Mouse (Mus musculus): ENCODE measurements around the gene Igsf23. TPM values are rescaled to one million over a fixed set of nuclear protein-coding genes. Genes with fewer than 3 reads are reported as not detected.
"Not testable (repeated sequence)": the region's sequence is repeated elsewhere in the genome, so short reads cannot be mapped to it uniquely, and the experiment has no call there.

Igsf23 gene
- 0.14 and 0.48 TPM in 2 replicates for polyA plus RNA-seq (2014; fragmentation: Nextera tagmentation; extraction: Ambion mirVana)

DNA sequence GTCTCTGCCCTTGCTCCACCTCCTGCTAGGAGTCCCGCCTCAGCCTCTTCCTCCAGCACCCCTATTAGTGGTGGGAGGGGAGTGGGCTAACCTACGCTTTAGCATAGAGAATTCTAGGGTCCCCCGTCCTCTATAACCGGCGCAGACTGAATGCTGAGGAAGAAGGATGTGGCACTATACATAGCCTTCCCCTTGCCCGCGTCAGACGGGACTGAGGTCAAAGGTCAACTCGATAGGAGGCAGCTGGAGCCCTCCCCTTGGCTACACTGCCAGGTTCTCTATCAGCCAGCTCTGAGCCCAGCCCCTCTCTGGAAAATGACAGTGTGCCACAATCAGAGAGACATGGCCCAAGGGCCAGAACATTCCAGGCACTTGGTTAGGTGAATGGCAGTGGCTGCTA, at the start of gene Igsf23:
Igsf23 (minus strand) TSS at position 168 of the 400 bp plus-strand sequence.
- Histone ChIP-seq H3K4me1 (ENCODE audit: control insufficient read depth, insufficient read depth, low read length) (no peaks in the 10 kb centered on the region), H3K9me3 (ENCODE audit: control insufficient read depth, low read length) (no peaks in the 10 kb centered on the region), H3K36me3 (ENCODE audit: control insufficient read depth, insufficient read depth, low read length) (no peaks in the 10 kb centered on the region), H3K4me2 (ENCODE audit: low read depth, severe bottlenecking) (no peak within 1 kb of the TSS), H3K4me3 (ENCODE audit: low read depth, low read length) (no peak within 1 kb of the TSS), H3K27ac (replicated peaks; ENCODE audit: low read depth, low read length) (no peak within 1 kb of the TSS), H3K27me3 (ENCODE audit: control insufficient read depth, insufficient read depth, low read length) (no peaks in the 10 kb centered on the region), H3K9ac (ENCODE audit: low read length) (no peak within 1 kb of the TSS)
- DNase-seq (ENCODE audit: low spot score) = no peak
- 54% methylated on average over 9 of the region's 9 CpGs for WGBS
- no peak for ATAC-seq (ENCODE audit: insufficient number of reproducible peaks, low FRiP score, low TSS enrichment, low read depth)

DNA sequence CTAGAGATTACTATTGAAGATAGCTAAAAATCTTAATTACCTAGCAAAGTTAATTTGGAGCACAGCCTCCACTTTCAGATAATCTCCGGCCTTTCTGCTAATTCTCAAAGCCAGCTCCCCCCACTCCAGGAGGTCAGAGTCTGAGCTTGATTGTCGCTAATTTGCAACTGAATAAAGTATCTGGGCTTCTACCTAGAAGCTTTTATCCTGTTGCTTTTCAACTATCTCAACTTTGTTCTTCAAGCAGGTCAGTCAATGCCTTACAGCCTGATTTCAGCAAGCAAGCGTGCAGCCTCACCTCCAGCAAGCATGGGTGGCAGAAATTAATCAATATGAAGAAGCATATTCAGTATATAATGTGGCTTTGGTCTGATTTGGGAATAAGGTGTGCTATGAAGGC, 46.2 kb upstream of the Igsf23 start:
- not testable (repeated sequence) for H3K4me1 ChIP-seq (ENCODE audit: control insufficient read depth, insufficient read depth, low read length); H3K27me3 ChIP-seq (ENCODE audit: control insufficient read depth, insufficient read depth, low read length)

DNA sequence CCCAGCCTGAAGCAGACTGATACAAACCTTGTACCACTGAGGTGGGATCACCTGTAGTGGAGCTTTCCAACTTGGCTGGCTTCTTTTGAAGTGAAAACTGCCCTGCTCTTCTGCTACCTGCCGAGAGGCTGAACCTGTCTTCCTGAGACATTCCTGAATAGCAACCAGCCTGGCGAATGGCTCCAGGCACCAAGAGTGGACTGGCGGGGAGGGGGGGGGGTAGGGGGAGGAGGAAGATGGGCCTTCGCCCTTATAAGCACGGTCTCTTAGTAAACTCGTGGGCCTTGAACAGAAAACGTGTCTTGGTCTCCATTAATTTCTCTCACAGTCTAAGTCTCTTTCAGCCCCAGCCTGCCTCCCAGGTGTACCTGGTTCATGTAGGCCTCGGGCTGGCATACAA, 40.6 kb upstream of the Igsf23 start, which contains the start of gene Nlrp9b:
Nlrp9b (plus strand) TSS at position 301 of the 400 bp plus-strand sequence.
- not testable (repeated sequence) for H3K27me3 ChIP-seq (ENCODE audit: control insufficient read depth, insufficient read depth, low read length); H3K36me3 ChIP-seq (ENCODE audit: control insufficient read depth, insufficient read depth, low read length); H3K4me3 ChIP-seq (ENCODE audit: low read depth, low read length); H3K4me2 ChIP-seq (ENCODE audit: low read depth, severe bottlenecking); H3K9ac ChIP-seq (ENCODE audit: low read length); ATAC-seq (ENCODE audit: insufficient number of reproducible peaks, low FRiP score, low TSS enrichment, low read depth); DNase-seq (ENCODE audit: low spot score); H3K9me3 ChIP-seq (ENCODE audit: control insufficient read depth, low read length); H3K4me1 ChIP-seq (ENCODE audit: control insufficient read depth, insufficient read depth, low read length); H3K27ac ChIP-seq (replicated peaks; ENCODE audit: low read depth, low read length)
- 59% methylated on average over 8 of the region's 8 CpGs for WGBS

More for the DNA sequence above, 46.2 kb upstream of the Igsf23 start:
- not testable (repeated sequence) for H3K4me3 ChIP-seq (ENCODE audit: low read depth, low read length); H3K27ac ChIP-seq (replicated peaks; ENCODE audit: low read depth, low read length); H3K36me3 ChIP-seq (ENCODE audit: control insufficient read depth, insufficient read depth, low read length); H3K9me3 ChIP-seq (ENCODE audit: control insufficient read depth, low read length); DNase-seq (ENCODE audit: low spot score); H3K9ac ChIP-seq (ENCODE audit: low read length); H3K4me2 ChIP-seq (ENCODE audit: low read depth, severe bottlenecking); ATAC-seq (ENCODE audit: insufficient number of reproducible peaks, low FRiP score, low TSS enrichment, low read depth)
- WGBS = 70% methylated on average over 3 of the region's 3 CpGs

DNA sequence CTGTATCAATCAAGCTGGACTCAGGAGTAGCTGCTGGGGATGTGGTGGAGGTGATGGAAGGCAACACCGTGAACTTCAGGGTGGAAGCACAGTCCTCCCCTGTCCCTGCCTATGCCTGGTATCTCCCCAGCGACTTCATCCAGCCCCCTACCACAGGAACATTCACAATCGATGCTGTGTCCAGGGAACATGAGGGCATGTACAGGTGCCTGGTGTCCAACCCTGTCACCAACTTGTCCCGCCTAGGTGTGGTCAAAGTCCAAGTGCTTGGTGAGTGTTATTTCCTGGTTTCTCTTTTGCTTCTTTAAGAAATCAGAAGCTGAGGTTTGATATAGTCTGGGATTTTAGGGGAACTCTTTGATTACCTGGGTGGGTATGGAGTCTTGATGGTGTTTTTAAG, 21.0 kb upstream of the Igsf23 start:
- H3K27me3 ChIP-seq (ENCODE audit: control insufficient read depth, insufficient read depth, low read length) = no peaks in the 10 kb centered on the region
- 89% methylated on average over 4 of the region's 4 CpGs for WGBS
- H3K27ac ChIP-seq (replicated peaks; ENCODE audit: low read depth, low read length) = no peak overlapping the region
- H3K4me1 ChIP-seq (ENCODE audit: control insufficient read depth, insufficient read depth, low read length) = no peaks in the 10 kb centered on the region
- no peak overlapping the region for H3K4me2 ChIP-seq (ENCODE audit: low read depth, severe bottlenecking)
- H3K9ac ChIP-seq (ENCODE audit: low read length) = no peak overlapping the region
- H3K9me3 ChIP-seq (ENCODE audit: control insufficient read depth, low read length) = peaks cover 8% of the 10 kb centered on the region; the same call in 1 of the 2 replicates
- H3K36me3 ChIP-seq (ENCODE audit: control insufficient read depth, insufficient read depth, low read length) = no peaks in the 10 kb centered on the region
- no peak overlapping the region for H3K4me3 ChIP-seq (ENCODE audit: low read depth, low read length)
- no peak for ATAC-seq (ENCODE audit: insufficient number of reproducible peaks, low FRiP score, low TSS enrichment, low read depth)
- DNase-seq (ENCODE audit: low spot score) = no peak

DNA sequence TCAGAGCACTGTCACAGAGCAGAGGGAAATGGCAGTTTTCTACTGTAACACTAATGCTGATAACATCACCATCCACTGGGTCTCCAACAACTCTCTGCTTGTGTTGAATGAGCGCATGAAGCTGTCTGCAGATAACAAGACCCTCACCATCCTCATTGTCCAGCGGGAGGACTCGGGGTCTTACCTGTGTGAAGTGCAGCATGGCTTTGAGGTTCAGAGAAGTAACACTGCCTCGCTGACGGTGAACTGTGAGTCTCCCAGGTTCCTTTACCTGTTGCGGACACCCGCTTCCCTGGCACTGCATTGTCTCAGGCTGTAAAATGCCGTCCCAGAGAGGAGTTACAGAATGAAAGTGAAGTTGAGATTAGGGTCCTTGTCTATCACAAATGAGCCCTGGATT, 19.6 kb upstream of the Igsf23 start:
- H3K9me3 ChIP-seq (ENCODE audit: control insufficient read depth, low read length) = peaks cover 8% of the 10 kb centered on the region; the same call in 1 of the 2 replicates
- no peaks in the 10 kb centered on the region for H3K4me1 ChIP-seq (ENCODE audit: control insufficient read depth, insufficient read depth, low read length)
- WGBS = 92% methylated on average over 8 of the region's 8 CpGs
- ATAC-seq (ENCODE audit: insufficient number of reproducible peaks, low FRiP score, low TSS enrichment, low read depth) (no peak), DNase-seq (ENCODE audit: low spot score) (no peak)
- no peaks in the 10 kb centered on the region for H3K27me3 ChIP-seq (ENCODE audit: control insufficient read depth, insufficient read depth, low read length)
- H3K36me3 ChIP-seq (ENCODE audit: control insufficient read depth, insufficient read depth, low read length) = no peaks in the 10 kb centered on the region
- H3K4me3 ChIP-seq (ENCODE audit: low read depth, low read length) = no peak overlapping the region
- no peak overlapping the region for H3K9ac ChIP-seq (ENCODE audit: low read length)
- no peak overlapping the region for H3K4me2 ChIP-seq (ENCODE audit: low read depth, severe bottlenecking)
- no peak overlapping the region for H3K27ac ChIP-seq (replicated peaks; ENCODE audit: low read depth, low read length)

DNA sequence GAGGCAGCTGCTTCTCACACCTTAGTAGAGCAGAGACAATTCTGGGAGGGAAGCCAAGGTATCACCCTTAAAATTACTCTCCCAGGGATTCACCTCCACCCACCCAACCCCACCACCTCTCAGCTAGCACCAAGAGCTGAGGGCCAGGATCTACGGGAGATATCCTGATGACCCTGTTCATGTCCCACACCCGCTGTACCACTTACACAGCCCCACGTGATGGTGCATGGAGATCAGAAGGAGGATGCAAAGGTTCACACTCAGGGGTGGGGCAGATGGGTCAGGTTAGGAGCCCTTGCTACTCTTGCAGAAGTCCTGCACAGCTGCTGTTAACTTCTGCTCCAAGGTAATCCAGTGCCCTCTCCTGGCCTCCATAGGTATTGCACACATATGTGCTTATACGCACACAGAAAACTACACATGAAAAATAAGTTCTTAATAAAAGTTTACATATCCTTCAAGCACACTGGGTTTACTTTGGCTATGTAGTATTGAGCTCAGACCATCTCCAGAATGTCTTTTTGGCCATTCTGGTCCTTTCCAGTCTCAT, 19.1 kb upstream of the Igsf23 start:
- H3K4me1 ChIP-seq (ENCODE audit: control insufficient read depth, insufficient read depth, low read length) = no peaks in the 10 kb centered on the region
- no peak for DNase-seq (ENCODE audit: low spot score)
- no peak overlapping the region for H3K4me3 ChIP-seq (ENCODE audit: low read depth, low read length)
- H3K27me3 ChIP-seq (ENCODE audit: control insufficient read depth, insufficient read depth, low read length) = no peaks in the 10 kb centered on the region
- H3K27ac ChIP-seq (replicated peaks; ENCODE audit: low read depth, low read length) = no peak overlapping the region
- no peak overlapping the region for H3K4me2 ChIP-seq (ENCODE audit: low read depth, severe bottlenecking)
- no peak overlapping the region for H3K9ac ChIP-seq (ENCODE audit: low read length)
- peaks cover 8% of the 10 kb centered on the region; the same call in 1 of the 2 replicates for H3K9me3 ChIP-seq (ENCODE audit: control insufficient read depth, low read length)
- H3K36me3 ChIP-seq (ENCODE audit: control insufficient read depth, insufficient read depth, low read length) = no peaks in the 10 kb centered on the region
- 91% methylated on average over 4 of the region's 4 CpGs for WGBS
- no peak for ATAC-seq (ENCODE audit: insufficient number of reproducible peaks, low FRiP score, low TSS enrichment, low read depth)

DNA sequence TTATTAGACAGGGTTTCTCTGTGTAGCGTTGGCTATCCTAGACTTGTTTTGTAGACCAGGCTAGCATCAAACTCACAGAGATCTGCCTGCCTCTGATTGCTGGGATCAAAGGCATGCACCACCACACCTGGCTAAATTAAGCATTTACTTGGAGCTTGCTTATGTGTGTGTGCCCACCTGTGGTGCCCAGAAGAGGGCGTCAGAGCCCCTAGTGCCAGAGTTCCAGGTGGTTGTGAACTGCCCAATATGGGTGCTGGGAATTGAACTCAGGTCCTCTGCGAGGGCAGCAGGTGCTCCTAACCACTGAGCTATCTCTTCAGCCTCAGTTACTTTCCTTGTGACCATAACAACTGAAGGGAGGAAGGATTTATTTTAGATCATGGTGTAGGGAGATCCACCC, 18.6 kb upstream of the Igsf23 start:
- H3K36me3 ChIP-seq (ENCODE audit: control insufficient read depth, insufficient read depth, low read length) = no peaks in the 10 kb centered on the region
- no peak for DNase-seq (ENCODE audit: low spot score)
- peaks cover 8% of the 10 kb centered on the region; the same call in 1 of the 2 replicates for H3K9me3 ChIP-seq (ENCODE audit: control insufficient read depth, low read length)
- WGBS = 71% methylated on average over 3 of the region's 3 CpGs
- no peak overlapping the region for H3K4me3 ChIP-seq (ENCODE audit: low read depth, low read length)
- H3K4me2 ChIP-seq (ENCODE audit: low read depth, severe bottlenecking) = no peak overlapping the region
- H3K9ac ChIP-seq (ENCODE audit: low read length) = no peak overlapping the region
- no peaks in the 10 kb centered on the region for H3K27me3 ChIP-seq (ENCODE audit: control insufficient read depth, insufficient read depth, low read length)
- no peak for ATAC-seq (ENCODE audit: insufficient number of reproducible peaks, low FRiP score, low TSS enrichment, low read depth)
- H3K4me1 ChIP-seq (ENCODE audit: control insufficient read depth, insufficient read depth, low read length) = no peaks in the 10 kb centered on the region
- H3K27ac ChIP-seq (replicated peaks; ENCODE audit: low read depth, low read length) = no peak overlapping the region

DNA sequence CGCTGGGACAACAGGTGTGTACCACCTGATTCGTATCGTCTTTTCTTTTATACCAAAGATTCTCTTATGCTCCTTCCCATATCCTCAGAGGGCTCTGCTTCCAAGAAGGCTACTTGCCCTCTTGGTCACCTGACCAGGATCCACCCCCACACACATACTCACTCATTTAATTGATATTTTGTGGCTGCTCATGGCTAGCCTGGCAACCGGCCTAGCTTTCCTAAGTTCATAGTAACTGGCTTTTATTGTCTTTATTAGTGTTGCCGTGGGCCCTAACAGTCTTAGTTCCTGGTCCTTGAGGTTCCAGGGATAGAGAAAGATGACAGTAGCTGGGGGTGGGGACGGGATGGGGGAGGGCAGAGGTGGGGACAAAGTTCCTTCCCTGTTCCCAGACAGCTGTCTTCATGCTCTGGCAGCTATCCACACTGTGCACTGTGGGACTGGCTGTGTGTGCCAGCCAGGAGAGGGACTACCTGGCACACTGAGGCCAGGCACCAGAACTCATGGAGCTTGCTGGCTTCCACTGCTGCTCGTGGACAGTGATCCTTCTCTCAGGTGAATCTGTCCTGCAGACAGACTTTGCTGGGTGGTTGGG, 14.5 kb upstream of the Igsf23 start, which contains the start of gene Ceacam20:
Ceacam20 (plus strand) TSS at position 428 of the 595 bp plus-strand sequence.
- Histone ChIP-seq H3K4me1 (ENCODE audit: control insufficient read depth, insufficient read depth, low read length) (no peaks in the 10 kb centered on the region), H3K36me3 (ENCODE audit: control insufficient read depth, insufficient read depth, low read length) (no peaks in the 10 kb centered on the region), H3K9ac (ENCODE audit: low read length) (no peak within 1 kb of the TSS), H3K4me2 (ENCODE audit: low read depth, severe bottlenecking) (no peak within 1 kb of the TSS), H3K9me3 (ENCODE audit: control insufficient read depth, low read length) (peaks cover 7% of the 10 kb centered on the region; the same call in 1 of the 2 replicates), H3K4me3 (ENCODE audit: low read depth, low read length) (no peak within 1 kb of the TSS), H3K27ac (replicated peaks; ENCODE audit: low read depth, low read length) (no peak within 1 kb of the TSS), H3K27me3 (ENCODE audit: control insufficient read depth, insufficient read depth, low read length) (no peaks in the 10 kb centered on the region)
- DNase-seq (ENCODE audit: low spot score) = no peak
- no peak for ATAC-seq (ENCODE audit: insufficient number of reproducible peaks, low FRiP score, low TSS enrichment, low read depth)
- WGBS = 82% methylated on average over 7 of the region's 7 CpGs

Measured in limb, embryonic 11.5 days (tissue).